Mouse (Mus musculus): Measurements from ENCODE around the gene Pask.
"Not testable (repeated sequence)": the region's sequence is repeated elsewhere in the genome, so short reads cannot be mapped to it uniquely, and the experiment has no call there.

The Pask gene

DNA sequence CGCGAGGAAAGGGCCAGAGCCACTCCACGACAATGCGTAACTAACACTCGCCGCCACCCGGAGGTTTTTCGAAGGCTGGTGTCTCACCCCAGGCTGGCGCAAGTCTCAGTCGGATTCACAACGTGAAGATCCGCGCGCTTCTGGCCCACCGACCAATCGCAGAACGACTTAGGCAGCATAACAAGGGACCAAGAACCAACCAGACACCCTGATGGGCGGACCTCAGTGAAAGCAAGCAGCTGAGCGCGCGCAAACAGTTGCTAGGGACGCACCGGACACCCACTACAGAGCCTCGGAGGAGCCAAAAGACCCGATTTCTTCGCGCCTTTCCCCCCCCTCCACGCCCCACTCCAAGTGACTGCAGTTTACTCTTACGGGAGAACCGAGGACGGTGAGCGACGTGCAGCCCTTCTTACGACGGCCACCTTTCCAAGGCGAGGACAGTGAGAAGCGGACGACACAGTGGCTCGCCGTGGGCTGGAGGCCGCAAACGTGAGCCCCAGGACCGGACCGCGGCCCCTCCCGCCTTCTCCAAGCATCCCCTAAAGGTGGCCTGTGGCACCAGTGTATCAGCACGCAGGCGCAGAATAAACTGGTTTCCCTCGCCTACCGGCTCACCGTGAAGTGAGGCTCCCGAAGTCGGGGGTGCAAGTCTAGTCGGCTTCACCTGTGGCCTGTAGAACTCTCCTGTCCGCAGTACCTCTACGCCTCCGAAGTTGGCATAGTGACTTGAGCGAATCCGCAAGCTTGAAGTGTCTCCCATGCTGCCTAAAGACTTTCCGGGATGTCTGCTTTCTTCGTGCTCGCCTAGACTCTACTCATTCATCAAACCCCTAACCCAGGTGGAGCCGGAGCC is at the start of gene Pask, which contains the start of gene Ppp1r7:
Pask (minus strand) TSS at position 835 of the 856 bp plus-strand sequence.
Ppp1r7 (plus strand) TSS at position 207 of the 856 bp plus-strand sequence.
- peak; percentile 99 for DNase-seq (ENCODE audit: low read depth, low spot score)

DNA sequence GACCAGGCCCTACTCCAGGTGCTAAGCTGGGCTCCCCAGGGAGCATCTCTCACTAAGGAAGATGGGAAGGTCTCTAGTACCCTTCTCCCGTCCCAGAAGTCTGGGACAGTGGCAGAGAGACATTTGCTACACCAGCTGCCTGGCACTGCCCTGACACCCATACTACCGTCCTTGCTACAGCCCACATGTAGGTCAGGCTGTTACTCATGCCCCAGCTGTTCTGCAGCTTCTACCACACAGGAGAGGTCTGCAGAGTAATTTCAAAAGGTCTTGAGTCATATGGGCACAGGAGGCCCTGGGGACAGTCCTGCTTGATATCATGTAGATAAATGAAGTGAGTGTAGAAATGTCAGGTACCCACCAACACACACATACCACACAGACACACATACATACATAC is 45.6 kb upstream of the Pask start:
- no peak for DNase-seq (ENCODE audit: low read depth, low spot score)

DNA sequence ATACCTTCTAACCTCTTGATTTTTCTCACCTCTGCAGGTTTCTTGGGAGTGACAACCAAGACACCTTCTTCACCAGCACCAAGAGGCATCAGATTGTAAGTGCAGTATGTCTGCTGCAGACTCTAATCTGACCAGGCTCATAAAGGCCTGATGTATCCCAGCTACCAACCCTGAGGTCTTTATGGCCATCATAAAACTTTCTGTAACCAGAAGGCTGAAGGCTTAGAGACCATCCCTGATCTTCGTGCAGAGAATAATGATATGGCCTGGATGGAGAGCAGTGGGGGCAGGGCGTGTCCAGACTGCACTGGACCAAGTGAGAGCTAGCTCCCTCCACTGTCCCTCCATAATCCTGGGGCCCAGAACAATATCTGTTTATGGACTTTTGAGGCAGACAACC is 43.9 kb upstream of the Pask start:
- no peak for DNase-seq (ENCODE audit: low read depth, low spot score)

DNA sequence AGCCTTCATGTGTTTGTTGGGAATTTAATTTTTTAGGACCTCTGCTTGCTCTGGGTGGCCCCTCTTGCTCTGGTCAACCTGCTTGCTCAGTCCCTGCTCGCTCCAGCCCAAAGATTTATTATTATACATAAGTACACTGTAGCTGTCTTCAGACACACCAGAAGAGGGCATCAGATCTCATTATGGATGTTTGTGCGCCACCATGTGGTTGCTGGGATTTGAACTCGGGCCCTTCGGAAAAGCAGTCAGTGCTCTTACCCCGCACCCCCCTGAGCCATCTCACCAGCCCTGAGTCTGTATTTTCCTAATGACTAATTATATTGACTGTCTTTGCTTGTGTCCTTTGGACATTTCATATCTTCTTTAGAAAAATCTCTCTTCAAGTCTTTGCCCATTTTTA is 35.8 kb upstream of the Pask start:
- no peak for DNase-seq (ENCODE audit: low read depth, low spot score)

DNA sequence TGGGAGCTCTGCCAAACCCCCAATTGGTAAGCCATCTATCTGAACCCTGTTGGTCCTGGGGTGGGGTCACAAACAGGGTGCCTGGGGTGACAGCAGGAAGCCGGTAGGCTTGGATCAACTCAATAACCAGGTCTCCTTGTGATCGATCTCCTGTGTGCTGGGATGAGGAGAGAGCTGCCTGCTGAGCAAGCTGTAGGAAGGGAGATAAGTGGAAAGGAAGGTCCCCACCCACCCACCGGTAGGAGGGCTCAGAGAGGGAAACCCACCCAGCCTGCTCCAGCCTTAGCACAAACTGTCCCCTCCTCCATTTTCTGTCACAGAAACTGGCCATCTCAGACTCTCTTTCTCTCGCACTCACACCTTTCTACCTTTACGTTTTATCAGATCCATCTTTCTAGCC is 34.0 kb upstream of the Pask start:
- no peak for DNase-seq (ENCODE audit: low read depth, low spot score)

DNA sequence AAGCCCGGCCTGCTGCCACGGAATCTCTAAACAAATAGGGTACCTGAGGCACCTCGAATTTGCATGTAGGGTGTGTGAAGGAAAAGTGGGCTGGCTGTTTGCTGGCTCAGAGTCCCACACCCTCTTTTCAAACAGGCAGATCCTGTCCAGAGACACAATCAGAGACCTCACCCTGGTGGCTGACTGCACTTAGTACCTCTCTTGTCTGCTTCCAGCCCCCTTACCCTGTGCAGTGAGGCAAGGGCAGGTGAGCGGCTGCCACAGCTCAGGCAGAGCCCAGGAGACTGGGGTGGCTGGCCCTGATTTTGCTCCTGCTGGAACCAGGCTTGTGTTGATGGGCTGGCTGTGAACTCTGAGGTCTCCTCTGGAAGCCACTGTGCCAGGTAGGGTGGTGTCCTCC is 30.4 kb upstream of the Pask start, which contains the start of gene Ano7:
Ano7 (plus strand) TSS at position 266 of the 400 bp plus-strand sequence.
- DNase-seq (ENCODE audit: low read depth, low spot score), result peak; percentile 51

DNA sequence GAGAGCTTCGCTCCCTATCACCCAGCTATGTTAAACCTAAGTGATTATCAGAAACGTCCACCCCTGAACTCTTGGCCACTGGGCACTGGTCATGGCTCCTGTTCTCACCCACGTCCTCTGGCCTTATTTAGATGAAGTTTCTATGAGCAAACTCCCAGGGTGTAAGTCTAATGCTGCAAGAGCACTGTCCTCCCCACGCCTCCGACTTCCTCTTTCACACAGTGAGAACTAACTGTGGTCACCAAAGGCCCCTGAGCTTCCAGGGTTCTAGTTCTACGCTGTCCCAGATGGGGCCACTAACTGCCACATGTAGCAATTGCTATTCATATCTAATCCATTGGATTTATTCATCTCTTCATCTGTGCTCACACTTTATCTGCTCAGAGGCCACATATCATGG is 22.4 kb upstream of the Pask start:
- DNase-seq (ENCODE audit: low read depth, low spot score), result no peak

DNA sequence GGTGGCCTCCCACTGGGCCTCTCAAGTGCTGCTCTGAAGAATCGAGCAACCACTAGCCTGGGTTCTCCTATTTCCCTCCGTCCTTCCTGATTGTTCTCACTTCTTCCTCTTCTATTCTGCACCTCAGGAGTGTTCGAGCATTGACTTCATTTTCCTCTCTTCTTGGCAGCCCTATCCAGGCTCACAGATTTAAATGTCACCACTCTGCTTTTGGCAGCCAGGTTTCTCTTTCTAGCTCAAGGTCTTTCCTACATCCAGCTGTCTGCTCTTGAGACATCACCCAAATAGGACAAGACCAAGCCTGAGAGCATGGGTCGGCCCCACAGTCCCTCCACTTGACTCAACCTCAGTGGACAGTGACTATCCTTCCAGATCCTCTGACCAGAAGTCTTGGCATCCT is 19.4 kb upstream of the Pask start:
- no peak for DNase-seq (ENCODE audit: low read depth, low spot score)

DNA sequence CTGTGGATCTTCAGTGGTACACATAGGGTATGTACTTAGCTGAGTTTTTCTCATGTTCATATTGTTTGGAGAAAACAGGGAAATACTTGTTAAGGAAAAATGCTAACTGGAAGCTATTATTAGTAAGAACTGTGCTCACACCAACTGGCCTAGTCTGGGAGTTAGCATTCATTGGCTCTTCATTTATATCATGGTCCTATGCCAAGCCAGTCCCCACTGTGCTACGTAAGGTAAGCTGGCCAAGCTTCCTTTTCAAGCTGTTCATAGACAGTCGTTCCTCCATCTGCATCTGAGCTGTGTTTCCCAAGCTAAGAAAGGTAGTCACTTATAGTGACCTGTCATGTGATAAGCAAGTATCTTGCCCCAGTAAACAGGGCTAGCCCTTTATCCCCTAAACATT is 9.4 kb upstream of the Pask start:
- DNase-seq (ENCODE audit: low read depth, low spot score), result no peak

DNA sequence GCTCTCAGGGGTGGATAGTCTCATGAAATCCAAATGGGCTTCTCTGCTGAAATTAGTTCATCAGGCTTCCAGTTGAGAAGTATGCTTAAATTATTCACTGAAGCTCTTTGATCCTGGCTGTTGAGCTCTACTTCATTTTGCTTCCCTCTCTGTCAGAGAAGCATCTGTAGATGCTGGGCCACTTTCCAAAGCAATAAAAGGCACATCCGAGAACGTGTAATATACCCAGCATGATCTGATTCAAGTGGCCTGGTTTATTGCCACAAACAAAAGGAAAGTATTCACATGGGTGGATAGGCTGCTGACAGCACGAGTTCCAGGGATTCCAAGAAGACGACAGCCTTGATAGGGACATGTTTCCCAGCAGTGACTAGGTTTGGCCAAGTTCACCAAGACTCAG is 6.4 kb upstream of the Pask start:
- no peak for DNase-seq (ENCODE audit: low read depth, low spot score)

DNA sequence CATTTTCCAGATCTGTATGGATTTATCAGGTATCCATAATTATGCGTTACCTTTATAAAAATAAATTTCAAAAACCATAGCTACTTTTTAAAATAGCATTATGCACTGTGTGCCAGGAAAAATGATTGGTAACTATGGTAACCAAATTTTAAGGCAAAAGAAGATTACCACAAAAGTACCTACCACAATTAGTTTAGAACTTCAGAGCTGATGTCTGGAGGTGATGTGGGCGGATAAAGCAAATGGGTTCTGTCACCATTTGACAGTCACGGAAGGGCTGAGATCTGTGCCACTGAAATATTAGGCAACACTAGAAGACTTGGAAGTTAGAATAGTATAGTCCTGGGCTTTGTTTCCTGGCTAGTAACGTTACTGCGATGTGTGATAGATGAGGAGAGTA is 3.9 kb upstream of the Pask start:
- DNase-seq (ENCODE audit: low read depth, low spot score), result no peak

DNA sequence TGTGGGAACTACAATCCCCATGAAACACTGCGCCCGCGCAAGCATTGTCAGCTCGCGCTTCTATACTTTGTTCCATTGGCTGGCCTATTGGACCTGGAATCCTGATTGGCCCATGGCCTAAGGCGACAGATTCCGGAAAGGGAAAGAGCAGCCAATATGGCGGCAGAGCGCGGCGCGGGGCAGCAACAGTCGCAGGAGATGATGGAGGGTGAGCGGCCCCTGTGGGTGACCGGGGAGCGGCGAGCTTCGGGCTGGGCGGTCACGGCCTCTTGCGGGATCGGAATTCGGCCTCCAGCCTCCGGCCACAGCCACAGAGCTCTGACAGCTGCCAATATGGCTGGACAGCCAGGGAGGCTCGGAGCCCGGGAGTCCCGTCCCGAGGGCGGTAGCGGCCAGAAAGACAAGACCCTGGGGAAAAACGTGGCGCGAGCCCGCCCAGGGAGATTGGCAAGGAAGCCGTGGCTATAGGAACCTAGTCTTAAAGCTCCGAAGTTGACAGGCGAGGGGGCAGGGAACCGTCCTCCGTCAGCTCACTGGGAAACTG is 294 bp upstream of the Pask start:
- peak; percentile 99 for DNase-seq (ENCODE audit: low read depth, low spot score)

DNA sequence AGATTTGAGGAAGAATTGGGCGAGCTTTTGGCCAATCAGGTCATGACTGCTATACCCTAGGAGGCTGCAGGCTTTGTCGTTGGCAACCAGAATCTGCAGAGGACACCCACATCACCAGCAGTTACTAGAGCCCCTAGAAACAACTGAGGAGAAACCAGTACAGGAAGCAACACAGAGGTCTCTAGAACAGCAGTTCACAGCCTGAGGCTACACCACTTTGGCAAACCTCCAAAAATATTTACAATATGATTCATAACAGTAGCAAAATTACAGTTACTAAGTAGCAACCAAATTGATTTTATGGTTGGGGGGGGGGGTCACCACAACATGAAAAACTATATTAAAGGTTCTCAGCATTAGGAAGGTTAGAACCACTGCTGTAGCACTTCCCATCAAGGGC is 8.7 kb downstream of the Pask start:
- no peak for DNase-seq (ENCODE audit: low read depth, low spot score)

DNA sequence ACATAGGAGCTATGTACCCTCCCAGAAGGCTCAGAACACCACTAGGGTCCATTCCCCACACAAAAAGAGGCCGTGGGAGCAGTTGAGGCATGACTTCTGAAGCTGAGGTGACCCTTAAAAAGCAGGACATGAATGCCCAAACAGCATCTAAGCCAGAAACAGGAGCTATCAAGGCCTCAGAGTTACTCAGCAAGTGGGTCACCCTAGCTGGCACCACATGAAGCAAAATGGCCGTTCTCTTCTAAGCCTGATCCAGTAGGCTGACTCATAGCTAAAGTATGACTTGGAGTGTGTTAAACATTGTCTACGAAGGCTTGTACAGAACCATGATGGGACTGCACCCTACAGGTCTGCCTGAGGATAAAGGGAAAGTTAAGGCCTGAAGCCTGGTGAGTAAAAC is 16.8 kb downstream of the Pask start:
- no peak for DNase-seq (ENCODE audit: low read depth, low spot score)

DNA sequence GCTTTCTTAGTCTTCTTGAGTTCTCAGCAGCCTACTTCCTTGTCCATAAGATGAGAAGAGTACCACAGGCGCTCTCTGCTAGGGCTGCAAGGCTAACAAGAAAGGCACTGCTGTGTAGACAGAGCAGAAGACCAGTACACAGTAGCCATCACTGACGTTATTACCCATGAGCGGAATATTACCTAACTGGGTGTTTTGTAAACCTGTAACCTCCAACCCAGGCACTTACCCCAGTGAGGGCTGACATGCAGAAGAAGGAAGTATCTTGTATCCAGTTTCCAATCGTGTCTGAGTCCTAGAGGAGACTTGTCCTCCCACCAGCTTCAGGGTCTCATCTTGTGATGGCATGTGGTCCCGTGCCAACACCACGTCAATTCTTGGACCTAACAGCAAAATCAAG is 19.3 kb downstream of the Pask start:
- no peak for DNase-seq (ENCODE audit: low read depth, low spot score)

DNA sequence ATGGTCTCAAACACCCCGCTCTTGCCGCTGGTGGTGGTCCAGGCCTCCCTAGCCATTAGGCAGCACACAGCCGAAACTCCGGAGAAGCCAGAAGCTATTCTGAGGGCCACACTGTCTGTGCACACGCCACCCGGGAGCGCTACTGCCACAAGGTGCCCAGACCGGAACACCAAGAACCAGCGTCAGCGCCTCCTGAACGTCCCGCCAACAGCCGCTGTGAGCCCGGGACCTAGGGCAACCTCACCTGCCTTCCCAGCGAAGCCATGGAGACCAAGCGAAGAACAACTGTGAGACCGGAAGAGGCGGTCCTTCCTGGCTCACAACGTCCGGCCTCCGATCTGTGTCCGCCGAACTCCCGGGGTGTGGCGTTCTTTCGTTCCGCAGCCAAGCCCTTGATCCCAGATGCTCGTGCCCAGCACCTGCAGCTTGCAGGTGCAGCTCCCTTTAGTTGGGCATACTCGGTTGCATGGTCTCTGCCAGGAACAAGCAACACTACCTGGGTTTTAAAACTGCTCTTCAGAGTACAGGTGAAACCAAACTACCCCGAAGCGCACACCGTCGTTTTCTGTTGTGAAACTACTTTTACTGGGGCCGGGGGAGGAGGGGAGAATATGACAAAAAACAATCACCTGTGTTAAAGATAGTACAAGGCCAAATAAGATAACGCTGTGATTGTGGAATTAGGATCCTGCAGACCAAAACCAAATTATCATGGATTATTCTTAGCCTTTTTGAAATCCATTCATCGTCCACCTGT is 37.5 kb downstream of the Pask start, which contains the start of gene Mterf4:
Mterf4 (minus strand) TSS at position 335 of the 757 bp plus-strand sequence.
- DNase-seq (ENCODE audit: low read depth, low spot score), result peak; percentile 92

DNA sequence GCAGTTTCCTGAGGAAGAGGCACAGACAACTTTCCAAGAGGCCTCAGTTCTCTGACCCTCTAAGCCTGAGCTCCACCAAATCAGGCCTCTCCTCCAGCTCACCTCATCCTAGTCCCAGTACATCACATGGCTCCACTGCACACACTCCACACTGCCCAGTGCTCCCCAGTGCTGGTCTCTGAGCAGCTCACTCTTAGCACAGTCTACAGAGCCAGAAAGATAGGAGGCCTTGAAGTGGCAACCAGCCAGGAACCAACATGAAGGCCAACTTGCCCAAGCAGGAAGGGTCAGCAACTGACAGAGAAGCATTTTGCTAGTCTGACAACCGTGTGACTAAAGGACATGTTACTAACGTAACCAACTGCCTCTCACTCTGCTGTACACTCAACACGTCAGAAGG is 42.7 kb downstream of the Pask start:
- DNase-seq (ENCODE audit: low read depth, low spot score), result no peak

DNA sequence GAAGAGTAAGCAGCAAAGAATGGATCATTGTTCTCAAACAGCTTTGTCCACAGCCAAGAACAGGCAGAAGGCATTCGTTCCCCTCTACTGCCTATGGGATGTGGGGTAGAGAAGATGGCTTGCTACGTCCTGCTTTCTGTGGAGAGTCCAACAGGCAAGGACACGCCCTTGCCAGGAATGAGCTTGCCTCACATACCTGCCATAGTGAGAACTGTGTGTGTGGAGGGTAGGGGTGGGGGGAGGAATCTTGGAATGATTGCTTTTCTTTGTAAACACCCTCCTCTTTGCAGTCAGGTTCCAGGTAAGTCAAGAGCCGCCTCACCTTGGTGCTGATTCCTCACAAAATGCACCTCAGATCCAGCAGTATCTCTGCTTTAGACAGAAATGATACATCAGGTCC is 43.5 kb downstream of the Pask start:
- DNase-seq (ENCODE audit: low read depth, low spot score), result peak; percentile 53

DNA sequence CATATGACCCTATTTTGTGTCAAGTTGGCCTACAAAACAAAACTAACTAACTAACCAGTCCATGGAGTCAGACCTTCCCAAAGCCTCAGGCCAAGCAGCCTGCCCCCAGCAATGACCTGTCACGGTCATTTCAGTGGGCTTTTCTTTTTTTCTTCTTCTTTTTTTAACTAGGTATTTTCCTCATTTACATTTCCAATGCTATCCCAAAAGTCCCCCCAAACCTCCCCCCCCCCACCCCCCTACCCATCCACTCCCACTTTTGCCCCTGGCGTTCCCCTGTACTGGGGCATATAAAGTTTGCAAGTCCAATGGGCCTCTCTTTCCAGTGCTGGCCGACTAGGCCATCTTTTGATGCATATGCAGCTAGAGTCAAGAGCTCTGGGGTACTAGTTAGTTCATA is 48.8 kb downstream of the Pask start:
- not testable (repeated sequence) for DNase-seq (ENCODE audit: low read depth, low spot score)

DNA sequence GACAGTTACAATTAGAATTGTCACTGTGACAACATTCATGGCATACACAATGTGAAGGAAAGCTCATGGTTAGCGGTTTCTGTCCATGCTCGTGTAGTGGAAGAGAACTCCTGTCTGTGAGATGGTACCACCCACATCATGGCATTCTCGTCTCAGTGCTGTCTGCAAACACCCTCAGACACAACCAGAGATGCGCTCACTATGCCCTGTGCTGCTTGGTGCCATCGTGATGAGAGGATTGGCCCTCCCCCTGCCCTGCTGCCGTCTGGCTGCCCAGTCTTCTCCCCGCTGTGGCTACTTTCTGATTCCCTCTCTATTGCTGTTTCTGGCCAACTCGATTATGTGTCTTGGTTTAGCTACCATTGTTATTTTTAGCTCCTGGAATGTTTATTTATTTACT is 51.3 kb downstream of the Pask start:
- no peak for DNase-seq (ENCODE audit: low read depth, low spot score)

DNA sequence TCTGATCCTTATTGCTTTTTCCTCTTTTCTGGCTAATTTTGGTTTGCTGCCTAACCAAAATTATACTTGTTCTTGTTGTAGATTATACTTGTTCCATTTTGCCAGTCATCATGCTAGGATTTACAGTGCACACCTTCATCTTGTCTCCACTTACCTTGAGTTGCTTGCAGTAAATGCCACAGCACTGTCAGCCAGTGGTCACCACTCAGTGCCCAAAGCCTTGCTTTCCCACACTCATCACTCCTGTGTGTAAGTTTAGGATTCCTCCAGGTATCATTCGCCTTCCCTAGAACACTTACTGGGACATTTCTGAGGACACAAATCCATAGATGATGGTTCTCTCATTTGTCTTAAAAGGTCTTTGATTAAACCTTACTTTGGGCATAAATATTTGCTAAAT is 51.7 kb downstream of the Pask start:
- DNase-seq (ENCODE audit: low read depth, low spot score), result no peak

DNA sequence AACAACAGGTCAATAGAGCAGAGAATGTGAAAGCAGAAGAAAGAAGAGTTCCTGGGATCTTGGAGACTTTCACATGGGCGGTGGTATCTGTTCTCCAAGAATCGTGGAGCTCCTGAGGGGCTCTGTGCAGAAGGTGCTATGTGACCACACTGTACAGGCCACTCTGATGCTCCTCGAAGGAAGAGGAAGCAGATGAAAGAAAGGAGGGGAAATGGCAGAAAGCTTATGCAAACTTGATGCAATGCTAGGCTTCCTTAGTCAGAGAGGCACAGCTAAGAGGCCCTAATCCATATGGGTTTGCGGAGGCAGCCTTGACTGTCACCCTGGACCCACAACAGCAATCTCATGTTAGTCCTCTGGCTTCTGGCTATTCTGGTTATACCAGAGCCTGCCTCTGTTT is 52.3 kb downstream of the Pask start:
- DNase-seq (ENCODE audit: low read depth, low spot score), result no peak
